Mouse (Mus musculus): ENCODE results near the gene Cmtm5. TPM values are rescaled to one million over a fixed set of nuclear protein-coding genes. Genes with fewer than 3 reads are reported as not detected.

Gene Cmtm5
- total and polyA plus RNA-seq, 3 experiments, result not detected

DNA sequence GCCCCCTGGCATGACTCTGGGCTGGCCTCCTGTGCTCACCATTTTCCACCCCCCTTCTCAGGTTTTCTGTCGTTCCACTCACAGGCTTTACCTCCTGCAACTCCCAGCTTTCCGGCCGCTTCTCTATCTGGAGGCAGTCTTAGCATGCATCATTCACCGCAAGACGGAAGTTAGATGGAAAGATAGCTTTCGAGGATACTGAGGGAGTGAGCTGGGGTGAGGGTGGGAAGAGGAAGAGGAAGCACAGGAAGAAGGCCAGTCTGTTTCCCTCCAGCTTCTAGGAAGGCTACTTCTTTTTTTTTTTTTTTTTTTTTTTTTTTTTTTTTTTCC lies 735 bp downstream of the Cmtm5 start:
- Histone ChIP-seq H3K4me2 (ENCODE audit: insufficient read depth, low read depth, poor library complexity, severe bottlenecking) (no peak overlapping the region), H3K36me3 (replicated peaks in 1 of 2; ENCODE audit: control insufficient read depth in 1 of 2, insufficient read depth in 1 of 2, low read length in 1 of 2) (no peaks in the 10 kb centered on the region), H3K4me1 (ENCODE audit: control insufficient read depth in 1 of 2, insufficient read depth in 2 of 2) (peaks cover 3 to 12% of the 10 kb centered on the region in 2 experiments), H3K27me3 (replicated peaks) (peaks cover 66% of the 10 kb centered on the region), H3K27ac (ENCODE audit: insufficient read depth, low read depth) (no peak overlapping the region), H3K79me2 (replicated peaks; ENCODE audit: control insufficient read depth, extremely low read depth, insufficient read depth, poor library complexity, severe bottlenecking) (no peaks in the 10 kb centered on the region), H3K9me3 (replicated peaks; ENCODE audit: low read length) (no peaks in the 10 kb centered on the region), H3K4me3 (replicated peaks in 1 of 3; ENCODE audit: low read depth in 2 of 3, low read length in 2 of 3, poor library complexity in 1 of 3) (no peak overlapping the region), H3K9ac (ENCODE audit: insufficient read depth, low read depth) (no peak overlapping the region)
- no peak for DNase-seq (ENCODE audit: extremely low read depth)
- no peak for TF ChIP-seq TBP (conservative IDR thresholded peaks at IDR 0.05; ENCODE audit: low read depth, low read length)
- TF ChIP-seq MEF2A (IDR thresholded peaks at IDR 0.05; ENCODE audit: borderline replicate concordance, low read depth, low read length), result no peak
- TF ChIP-seq CHD1 (IDR thresholded peaks at IDR 0.05; ENCODE audit: low read depth, low read length), result no peak
- no peak for TF ChIP-seq POLR2A (IDR thresholded peaks at IDR 0.05; ENCODE audit: low read depth, low read length)
- TF ChIP-seq ZC3H11A (IDR thresholded peaks at IDR 0.05; ENCODE audit: low read depth, low read length), result no peak
- TF ChIP-seq E2F4 (IDR thresholded peaks at IDR 0.05; ENCODE audit: insufficient replicate concordance, low read depth, low read length), result no peak
- TF ChIP-seq PAX5 (IDR thresholded peaks at IDR 0.05; ENCODE audit: low read length), result no peak
- no peak for TF ChIP-seq ZNF384 (IDR thresholded peaks at IDR 0.05; ENCODE audit: low read depth, low read length)
- no peak for TF ChIP-seq BHLHE40 (IDR thresholded peaks at IDR 0.05; ENCODE audit: low read depth, low read length)
- no peak for TF ChIP-seq JUN (IDR thresholded peaks at IDR 0.05; ENCODE audit: insufficient read depth, low read depth, low read length)
- TF ChIP-seq ZMIZ1 (IDR thresholded peaks at IDR 0.05; ENCODE audit: low read depth, low read length), result no peak
- TF ChIP-seq MAFK (IDR thresholded peaks at IDR 0.05; ENCODE audit: insufficient replicate concordance, low read length), result no peak
- TF ChIP-seq MAX (IDR thresholded peaks at IDR 0.05; ENCODE audit: low read length), result no peak
- no peak for TF ChIP-seq NELFE (IDR thresholded peaks at IDR 0.05; ENCODE audit: low read depth, low read length)
- TF ChIP-seq HCFC1 (IDR thresholded peaks at IDR 0.05; ENCODE audit: low read depth, low read length), result no peak
- TF ChIP-seq ELF1 (IDR thresholded peaks at IDR 0.05; ENCODE audit: low read depth, low read length), result no peak
- TF ChIP-seq UBTF (IDR thresholded peaks at IDR 0.05; ENCODE audit: low read depth, low read length), result no peak
- TF ChIP-seq MYC (IDR thresholded peaks at IDR 0.05; ENCODE audit: low read depth, low read length), result no peak
- dilution Hi-C loops (cut with MboI; ENCODE audit: extremely low pct_ligation_motif_present, extremely low pct_unique_long_range_greater_than_20kb, low sequenced_read_pairs), result no loop called here
- in situ Hi-C loops (cut with MboI; ENCODE audit: low pct_ligation_motif_present, low pct_unique_long_range_greater_than_20kb, low sequenced_read_pairs), result loop anchor here (5.0 kb wide), 1 partner anchor 34 kb away; no protein-coding TSS in a partner anchor

- no peak for DNase-seq (ENCODE audit: extremely low read depth)
- Histone ChIP-seq H3K27me3 (replicated peaks) (peaks cover 69% of the 10 kb centered on the region), H3K9me3 (replicated peaks; ENCODE audit: low read length) (no peaks in the 10 kb centered on the region), H3K27ac (ENCODE audit: insufficient read depth, low read depth) (no peak overlapping the region), H3K4me3 (replicated peaks in 1 of 3; ENCODE audit: low read depth in 2 of 3, low read length in 2 of 3, poor library complexity in 1 of 3) (no peak overlapping the region), H3K79me2 (replicated peaks; ENCODE audit: control insufficient read depth, extremely low read depth, insufficient read depth, poor library complexity, severe bottlenecking) (no peaks in the 10 kb centered on the region), H3K4me2 (ENCODE audit: insufficient read depth, low read depth, poor library complexity, severe bottlenecking) (no peak overlapping the region), H3K9ac (ENCODE audit: insufficient read depth, low read depth) (no peak overlapping the region), H3K4me1 (ENCODE audit: control insufficient read depth in 1 of 2, insufficient read depth in 2 of 2) (peaks cover 2 to 5% of the 10 kb centered on the region in 2 experiments), H3K36me3 (replicated peaks in 1 of 2; ENCODE audit: control insufficient read depth in 1 of 2, insufficient read depth in 1 of 2, low read length in 1 of 2) (no peaks in the 10 kb centered on the region)
- dilution Hi-C loops (cut with MboI; ENCODE audit: extremely low pct_ligation_motif_present, extremely low pct_unique_long_range_greater_than_20kb, low sequenced_read_pairs), result no loop called here
- in situ Hi-C loops (cut with MboI; ENCODE audit: low pct_ligation_motif_present, low pct_unique_long_range_greater_than_20kb, low sequenced_read_pairs), result loop anchor here (5.0 kb wide), 1 partner anchor 35 kb away; no protein-coding TSS in a partner anchor
- TF ChIP-seq IRF4 (IDR thresholded peaks at IDR 0.05; ENCODE audit: low read depth, low read length), result no peak
- no peak for TF ChIP-seq JUND (conservative IDR thresholded peaks at IDR 0.05; ENCODE audit: low read depth, low read length)
- TF ChIP-seq GABPA (IDR thresholded peaks at IDR 0.05; ENCODE audit: insufficient replicate concordance, low read depth, low read length), result no peak
- no peak for TF ChIP-seq SIN3A (IDR thresholded peaks at IDR 0.05; ENCODE audit: low read length)
- no peak for TF ChIP-seq CTCF (conservative IDR thresholded peaks at IDR 0.05 in 1 of 2, IDR thresholded peaks at IDR 0.05 in 1 of 2; ENCODE audit: low read depth in 2 of 2, low read length in 2 of 2)
- TF ChIP-seq KAT2A (IDR thresholded peaks at IDR 0.05; ENCODE audit: insufficient replicate concordance, low read length), result no peak
- no peak for TF ChIP-seq SMC3 (IDR thresholded peaks at IDR 0.05; ENCODE audit: low read depth, low read length)
- no peak for TF ChIP-seq ZC3H11A (IDR thresholded peaks at IDR 0.05; ENCODE audit: low read depth, low read length)
- TF ChIP-seq BHLHE40 (IDR thresholded peaks at IDR 0.05; ENCODE audit: low read depth, low read length), result no peak
- no peak for TF ChIP-seq POLR2AphosphoS2 (IDR thresholded peaks at IDR 0.05; ENCODE audit: low read depth, low read length)
- TF ChIP-seq MEF2A (IDR thresholded peaks at IDR 0.05; ENCODE audit: borderline replicate concordance, low read depth, low read length), result no peak
- TF ChIP-seq PAX5 (IDR thresholded peaks at IDR 0.05; ENCODE audit: low read length), result no peak
- no peak for TF ChIP-seq ETS1 (conservative IDR thresholded peaks at IDR 0.05; ENCODE audit: low read depth, low read length)
- no peak for TF ChIP-seq TCF12 (IDR thresholded peaks at IDR 0.05; ENCODE audit: low read depth, low read length)
Observed at GRCm38 (mm10) chr14:54937361-54938182, 1.5 kb downstream of the Cmtm5 start.
